Mouse (Mus musculus): ENCODE results near the gene Tenm2.

GRCm38 (mm10) chr11:36988776-36989565, 246.8 kb downstream of the Tenm2 start:
- TF ChIP-seq CTCF (IDR thresholded peaks at IDR 0.05; ENCODE audit: low read depth) (peak; percentile 9; the same call in 1 of the 2 replicates), EP300 (IDR thresholded peaks at IDR 0.05; ENCODE audit: low read depth) (no peak)
